Mouse (Mus musculus): Measurements from ENCODE around the gene Pxn. TPM values are rescaled to one million over a fixed set of nuclear protein-coding genes. Genes with fewer than 3 reads are reported as not detected.

Pxn gene
- polyA plus RNA-seq, 1 experiment from 2014 or later, result 20.6 TPM

DNA sequence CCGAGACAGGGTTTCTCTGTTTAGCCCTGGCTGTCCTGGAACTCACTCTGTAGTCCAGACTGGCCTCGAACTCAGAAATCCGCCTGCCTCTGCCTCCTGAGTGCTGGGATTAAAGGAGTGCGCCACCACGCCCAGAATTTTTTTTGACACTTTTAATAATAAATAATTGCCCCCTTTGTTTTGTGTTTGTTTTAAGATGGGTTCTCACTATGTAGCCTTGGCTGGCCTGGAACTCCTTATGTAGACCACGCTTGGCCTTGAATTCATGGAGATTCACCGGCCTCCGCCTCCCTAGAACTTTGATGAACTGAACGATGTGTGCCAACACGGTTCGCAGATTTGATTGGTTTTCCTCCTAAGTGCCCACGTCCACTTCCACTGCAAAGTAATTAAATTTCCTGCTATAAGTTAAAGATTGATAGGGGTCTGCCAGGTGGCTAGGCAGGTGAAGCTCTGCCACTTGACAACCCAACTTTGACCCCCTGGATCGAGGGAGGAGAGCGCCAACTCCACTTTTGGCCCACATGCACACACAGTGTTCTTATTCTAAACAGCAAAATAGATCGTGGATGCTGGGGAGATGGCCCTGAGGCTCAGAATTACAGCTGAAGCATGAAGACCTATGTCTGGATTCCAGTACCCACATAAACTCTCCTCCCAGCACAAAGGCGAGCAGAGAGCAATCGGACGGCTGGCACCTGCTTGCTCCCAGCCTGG is 20.8 kb upstream of the Pxn start:
- WGBS, result 83% methylated on average over 18 of the region's 18 CpGs
- Histone ChIP-seq H3K4me1 (replicated peaks; ENCODE audit: control insufficient read depth, insufficient read depth, low read length) (peaks cover 26% of the 10 kb centered on the region), H3K4me3 (replicated peaks; ENCODE audit: low read length) (no peak overlapping the region), H3K4me2 (ENCODE audit: low read length) (no peak overlapping the region), H3K27me3 (replicated peaks; ENCODE audit: control insufficient read depth, insufficient read depth, low read length) (no peaks in the 10 kb centered on the region), H3K36me3 (ENCODE audit: control insufficient read depth, insufficient read depth) (no peaks in the 10 kb centered on the region), H3K9ac (replicated peaks; ENCODE audit: low read depth, low read length) (no peak overlapping the region), H3K27ac (ENCODE audit: low read length) (no peak overlapping the region), H3K9me3 (ENCODE audit: control insufficient read depth, low read length) (no peaks in the 10 kb centered on the region)
- ATAC-seq, result no peak

DNA sequence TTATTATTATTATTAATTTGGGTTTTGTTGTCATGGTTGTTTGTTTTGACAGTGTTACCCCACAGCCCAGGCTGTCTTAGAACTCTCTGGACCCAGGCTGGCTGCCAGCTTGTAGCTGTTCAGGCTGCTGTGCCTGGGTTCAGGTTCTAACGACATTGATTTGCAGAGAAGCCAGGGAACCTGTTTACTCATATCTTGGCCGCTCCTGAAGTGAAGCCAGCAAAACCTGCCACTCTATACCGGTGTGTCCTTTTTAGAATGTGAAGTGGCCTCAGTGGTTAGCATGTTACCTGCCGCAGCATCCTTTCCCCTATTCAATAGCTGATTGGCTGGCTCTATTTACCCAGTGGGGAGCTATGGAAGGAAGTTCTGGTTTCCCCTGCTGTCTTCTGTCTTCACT is 19.8 kb upstream of the Pxn start:
- no peak overlapping the region for H3K9ac ChIP-seq (replicated peaks; ENCODE audit: low read depth, low read length)
- ATAC-seq, result no peak
- H3K4me3 ChIP-seq (replicated peaks; ENCODE audit: low read length), result no peak overlapping the region
- no peak overlapping the region for H3K27ac ChIP-seq (ENCODE audit: low read length)
- no peaks in the 10 kb centered on the region for H3K27me3 ChIP-seq (replicated peaks; ENCODE audit: control insufficient read depth, insufficient read depth, low read length)
- peaks cover 32% of the 10 kb centered on the region for H3K4me1 ChIP-seq (replicated peaks; ENCODE audit: control insufficient read depth, insufficient read depth, low read length)
- no peak overlapping the region for H3K4me2 ChIP-seq (ENCODE audit: low read length)
- 49% methylated on average over 4 of the region's 4 CpGs for WGBS
- no peaks in the 10 kb centered on the region for H3K36me3 ChIP-seq (ENCODE audit: control insufficient read depth, insufficient read depth)
- no peaks in the 10 kb centered on the region for H3K9me3 ChIP-seq (ENCODE audit: control insufficient read depth, low read length)

DNA sequence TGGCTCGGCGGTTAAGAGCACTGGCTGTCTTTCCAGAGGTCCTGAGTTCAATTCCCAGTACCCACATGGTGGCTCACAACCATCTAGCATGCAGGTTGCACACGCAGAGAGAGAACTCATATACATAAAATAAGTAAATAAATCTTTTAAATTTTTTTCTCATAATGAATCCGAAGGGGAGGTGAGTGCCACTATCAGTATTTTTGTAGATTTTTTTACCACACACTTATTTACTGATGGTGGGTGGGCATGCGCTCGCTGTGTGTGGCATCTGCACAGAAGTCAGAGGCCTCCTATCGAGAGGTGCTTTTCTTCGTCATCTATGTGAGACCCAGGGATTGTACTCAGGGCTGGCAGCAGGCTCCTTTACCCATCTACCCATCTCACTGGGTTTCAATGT is 19.1 kb upstream of the Pxn start:
- Histone ChIP-seq H3K27ac (ENCODE audit: low read length) (no peak overlapping the region), H3K4me3 (replicated peaks; ENCODE audit: low read length) (no peak overlapping the region), H3K9ac (replicated peaks; ENCODE audit: low read depth, low read length) (no peak overlapping the region), H3K36me3 (ENCODE audit: control insufficient read depth, insufficient read depth) (no peaks in the 10 kb centered on the region), H3K27me3 (replicated peaks; ENCODE audit: control insufficient read depth, insufficient read depth, low read length) (no peaks in the 10 kb centered on the region), H3K9me3 (ENCODE audit: control insufficient read depth, low read length) (no peaks in the 10 kb centered on the region), H3K4me1 (replicated peaks; ENCODE audit: control insufficient read depth, insufficient read depth, low read length) (peaks cover 35% of the 10 kb centered on the region), H3K4me2 (ENCODE audit: low read length) (no peak overlapping the region)
- WGBS, result 82% methylated on average over 8 of the region's 8 CpGs
- ATAC-seq, result no peak

DNA sequence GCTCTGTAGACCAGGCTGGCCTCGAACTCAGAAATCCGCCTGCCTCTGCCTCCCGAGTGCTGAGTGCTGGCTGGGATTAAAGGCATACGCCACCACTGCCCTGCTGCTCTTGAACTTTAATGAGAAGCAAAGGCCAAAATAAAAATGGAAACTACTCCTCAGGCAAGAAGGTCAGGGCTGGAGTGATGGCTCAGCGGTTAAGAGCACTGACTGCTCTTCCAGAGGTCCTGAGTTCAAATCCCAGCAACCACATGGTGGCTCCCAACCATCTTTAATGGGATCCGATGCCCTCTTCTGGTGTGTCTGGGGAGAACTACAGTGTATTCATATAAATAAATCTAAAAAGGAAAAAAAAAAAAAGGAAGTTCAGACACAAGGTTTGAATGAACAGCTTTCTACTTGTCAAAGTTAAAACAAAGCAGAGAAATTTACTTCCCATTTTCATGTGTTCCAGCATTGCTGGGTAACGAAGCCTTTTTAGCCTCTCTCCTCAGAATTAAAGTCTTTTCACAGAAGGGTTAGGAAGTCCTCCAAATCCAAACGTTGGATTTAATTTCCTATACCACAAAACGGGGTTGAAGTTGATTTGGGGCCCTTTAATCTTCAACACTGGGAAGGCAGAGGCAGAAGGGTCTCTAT is 18.4 kb upstream of the Pxn start:
- no peak overlapping the region for H3K9ac ChIP-seq (replicated peaks; ENCODE audit: low read depth, low read length)
- H3K36me3 ChIP-seq (ENCODE audit: control insufficient read depth, insufficient read depth), result no peaks in the 10 kb centered on the region
- no peak overlapping the region for H3K4me3 ChIP-seq (replicated peaks; ENCODE audit: low read length)
- peaks cover 28% of the 10 kb centered on the region for H3K4me1 ChIP-seq (replicated peaks; ENCODE audit: control insufficient read depth, insufficient read depth, low read length)
- 76% methylated on average over 9 of the region's 9 CpGs for WGBS
- ATAC-seq, result no peak
- H3K9me3 ChIP-seq (ENCODE audit: control insufficient read depth, low read length), result no peaks in the 10 kb centered on the region
- no peak overlapping the region for H3K4me2 ChIP-seq (ENCODE audit: low read length)
- no peak overlapping the region for H3K27ac ChIP-seq (ENCODE audit: low read length)
- no peaks in the 10 kb centered on the region for H3K27me3 ChIP-seq (replicated peaks; ENCODE audit: control insufficient read depth, insufficient read depth, low read length)

DNA sequence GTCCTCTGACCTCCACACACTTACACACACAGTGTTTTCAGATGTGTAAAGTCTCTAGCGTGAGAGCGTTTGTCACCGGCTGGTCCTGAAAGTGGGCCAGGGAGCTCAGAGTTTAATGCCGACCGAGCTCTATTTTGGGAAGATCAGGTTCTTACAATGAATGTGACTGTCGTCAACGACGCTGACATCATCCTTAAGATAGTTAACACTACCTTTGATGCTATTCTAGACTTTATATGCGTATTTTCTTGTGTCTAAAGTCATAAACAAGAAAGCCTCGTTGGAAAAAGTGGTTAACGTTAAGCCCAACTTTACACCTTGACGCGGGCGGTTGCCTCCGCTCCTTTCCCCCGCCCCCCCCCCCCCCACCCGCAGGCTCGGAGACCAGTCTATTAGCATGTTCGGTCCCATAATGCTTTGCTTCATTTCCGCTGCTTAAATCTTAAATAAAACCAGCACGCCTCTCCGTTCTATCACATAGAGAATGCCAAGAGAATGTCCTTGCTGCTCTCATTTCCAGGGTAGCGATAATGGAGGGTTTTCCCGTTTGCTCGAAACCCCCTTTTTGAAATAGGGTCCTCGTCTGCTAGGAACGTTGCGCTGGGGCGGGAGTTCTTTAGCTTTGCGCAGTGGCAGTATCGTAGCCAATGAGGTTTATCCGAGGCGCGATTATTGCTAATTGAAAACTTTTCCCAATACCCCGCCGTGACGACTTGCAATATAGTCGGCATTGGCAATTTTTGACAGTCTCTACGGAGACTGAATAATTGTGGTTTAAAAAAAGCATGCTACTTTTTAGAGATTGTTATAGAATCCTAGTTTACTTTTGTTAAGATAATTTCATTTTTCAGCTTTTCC is 17.4 kb upstream of the Pxn start:
- Histone ChIP-seq H3K4me1 (replicated peaks; ENCODE audit: control insufficient read depth, insufficient read depth, low read length) (peaks cover 26% of the 10 kb centered on the region), H3K4me3 (replicated peaks; ENCODE audit: low read length) (peak overlapping the region; percentile 52), H3K36me3 (ENCODE audit: control insufficient read depth, insufficient read depth) (no peaks in the 10 kb centered on the region), H3K9me3 (ENCODE audit: control insufficient read depth, low read length) (no peaks in the 10 kb centered on the region), H3K27ac (ENCODE audit: low read length) (peak overlapping the region; percentile 100), H3K27me3 (replicated peaks; ENCODE audit: control insufficient read depth, insufficient read depth, low read length) (no peaks in the 10 kb centered on the region), H3K4me2 (ENCODE audit: low read length) (peak overlapping the region; percentile 94), H3K9ac (replicated peaks; ENCODE audit: low read depth, low read length) (peak overlapping the region; percentile 91)
- peak; percentile 78 for ATAC-seq
- under 1% methylated on average over 38 of the region's 39 CpGs for WGBS

DNA sequence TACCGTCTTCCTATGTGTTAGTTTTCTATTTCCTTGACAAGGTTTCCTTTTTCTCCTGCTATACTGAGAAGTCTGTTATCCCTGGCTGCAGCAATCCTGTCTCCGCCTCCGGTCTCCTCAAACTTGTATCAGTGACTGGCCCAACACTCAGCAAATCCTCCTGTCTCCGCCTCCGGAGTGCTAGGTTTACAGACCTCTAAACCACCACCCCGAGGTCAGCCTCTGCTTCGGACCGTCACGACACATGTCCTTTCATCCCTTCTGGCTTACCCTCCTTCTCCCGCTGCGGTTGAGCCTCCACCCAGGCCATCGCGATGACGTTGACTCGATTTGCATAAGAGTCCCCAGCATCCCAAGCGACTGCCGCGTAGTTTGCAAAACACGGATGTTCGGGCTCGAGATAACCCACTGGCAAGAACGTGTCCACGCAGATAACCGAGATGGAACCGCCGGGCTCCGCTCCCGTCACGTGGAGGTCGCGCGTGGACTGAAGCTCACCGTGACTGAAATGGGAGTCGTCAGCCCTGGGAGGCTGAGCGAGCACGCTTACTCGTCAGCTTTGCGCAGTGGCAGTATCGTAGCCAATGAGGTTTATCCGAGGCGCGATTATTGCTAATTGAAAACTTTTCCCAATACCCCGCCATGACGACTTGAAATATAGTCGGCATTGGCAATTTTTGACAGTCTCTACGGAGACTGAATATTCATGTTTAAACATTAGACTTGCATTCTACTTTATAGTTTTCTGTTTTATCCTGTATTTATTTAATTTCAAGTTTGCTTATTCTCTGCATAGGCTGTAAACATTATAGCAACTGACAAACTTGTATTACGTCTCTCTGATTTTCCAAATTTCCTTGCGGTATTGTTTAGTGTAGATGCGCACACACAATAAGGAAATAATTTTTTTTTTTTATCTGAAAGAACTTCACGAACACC is 16.5 kb upstream of the Pxn start:
- Histone ChIP-seq H3K4me1 (replicated peaks; ENCODE audit: control insufficient read depth, insufficient read depth, low read length) (peaks cover 25% of the 10 kb centered on the region), H3K27ac (ENCODE audit: low read length) (peak overlapping the region; percentile 100), H3K36me3 (ENCODE audit: control insufficient read depth, insufficient read depth) (no peaks in the 10 kb centered on the region), H3K4me2 (ENCODE audit: low read length) (peak overlapping the region; percentile 94), H3K4me3 (replicated peaks; ENCODE audit: low read length) (peak overlapping the region; percentile 52), H3K9ac (replicated peaks; ENCODE audit: low read depth, low read length) (peak overlapping the region; percentile 91), H3K27me3 (replicated peaks; ENCODE audit: control insufficient read depth, insufficient read depth, low read length) (no peaks in the 10 kb centered on the region), H3K9me3 (ENCODE audit: control insufficient read depth, low read length) (no peaks in the 10 kb centered on the region)
- peak; percentile 81 for ATAC-seq
- under 1% methylated on average over 50 of the region's 50 CpGs for WGBS

DNA sequence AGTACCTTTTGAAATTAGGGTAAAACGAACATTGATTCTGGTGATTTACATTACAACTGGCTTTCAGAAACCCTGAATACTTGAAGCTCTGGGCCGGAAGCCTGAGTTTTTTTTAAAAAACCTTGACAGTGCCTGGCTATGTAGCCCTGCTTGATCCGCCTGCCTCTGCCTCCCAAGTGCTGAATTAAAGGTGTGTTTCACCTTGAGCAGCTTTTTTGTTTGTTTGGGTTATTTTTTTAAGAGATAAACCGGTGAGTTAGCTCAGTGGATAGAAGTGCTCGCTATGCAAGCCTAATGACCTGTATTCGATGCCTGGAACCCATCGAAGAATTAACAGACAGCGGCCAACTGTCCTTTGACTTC is 15.9 kb upstream of the Pxn start:
- 8% methylated on average over 8 of the region's 8 CpGs for WGBS

DNA sequence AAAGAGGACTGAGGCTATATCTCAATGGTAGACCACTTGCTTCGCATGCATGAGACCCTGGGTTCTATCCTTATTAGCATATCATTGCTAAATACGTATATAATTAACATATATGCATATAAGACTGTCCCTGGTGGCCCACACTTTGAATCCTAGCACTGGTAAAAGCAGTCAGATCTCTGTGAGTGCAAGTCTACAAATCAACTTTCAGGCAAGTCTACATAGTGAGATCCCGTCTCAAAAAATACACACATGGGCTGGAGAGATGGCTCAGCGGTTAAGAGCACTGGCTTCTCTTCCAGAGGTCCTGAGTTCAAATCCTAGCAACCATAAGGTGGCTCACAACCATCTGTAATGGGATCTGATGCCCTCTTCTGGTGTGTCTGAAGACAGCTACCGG is 15.4 kb upstream of the Pxn start:
- Histone ChIP-seq H3K27ac (ENCODE audit: low read length) (no peak overlapping the region), H3K4me2 (ENCODE audit: low read length) (no peak overlapping the region), H3K27me3 (replicated peaks; ENCODE audit: control insufficient read depth, insufficient read depth, low read length) (no peaks in the 10 kb centered on the region), H3K9me3 (ENCODE audit: control insufficient read depth, low read length) (no peaks in the 10 kb centered on the region), H3K4me1 (replicated peaks; ENCODE audit: control insufficient read depth, insufficient read depth, low read length) (peaks cover 25% of the 10 kb centered on the region), H3K36me3 (ENCODE audit: control insufficient read depth, insufficient read depth) (no peaks in the 10 kb centered on the region), H3K9ac (replicated peaks; ENCODE audit: low read depth, low read length) (no peak overlapping the region), H3K4me3 (replicated peaks; ENCODE audit: low read length) (no peak overlapping the region)
- 37% methylated on average over 5 of the region's 5 CpGs for WGBS
- no peak for ATAC-seq

More for the DNA sequence above, 15.9 kb upstream of the Pxn start:
- ATAC-seq, result no peak
- H3K4me3 ChIP-seq (replicated peaks; ENCODE audit: low read length), result no peak overlapping the region
- H3K4me2 ChIP-seq (ENCODE audit: low read length), result peak overlapping the region; percentile 31
- peaks cover 25% of the 10 kb centered on the region for H3K4me1 ChIP-seq (replicated peaks; ENCODE audit: control insufficient read depth, insufficient read depth, low read length)
- no peaks in the 10 kb centered on the region for H3K9me3 ChIP-seq (ENCODE audit: control insufficient read depth, low read length)
- no peaks in the 10 kb centered on the region for H3K36me3 ChIP-seq (ENCODE audit: control insufficient read depth, insufficient read depth)
- no peak overlapping the region for H3K27ac ChIP-seq (ENCODE audit: low read length)
- H3K27me3 ChIP-seq (replicated peaks; ENCODE audit: control insufficient read depth, insufficient read depth, low read length), result no peaks in the 10 kb centered on the region
- H3K9ac ChIP-seq (replicated peaks; ENCODE audit: low read depth, low read length), result no peak overlapping the region

All from forebrain, embryonic 16.5 days (tissue).